Mouse (Mus musculus): ENCODE data around the gene Scd4. TPM values are rescaled to one million over a fixed set of nuclear protein-coding genes. Genes with fewer than 3 reads are reported as not detected.

Gene Scd4
- 0.06 and 0.16 TPM in 2 replicates for polyA plus RNA-seq (2014; fragmentation: Nextera tagmentation; extraction: Ambion mirVana)

DNA sequence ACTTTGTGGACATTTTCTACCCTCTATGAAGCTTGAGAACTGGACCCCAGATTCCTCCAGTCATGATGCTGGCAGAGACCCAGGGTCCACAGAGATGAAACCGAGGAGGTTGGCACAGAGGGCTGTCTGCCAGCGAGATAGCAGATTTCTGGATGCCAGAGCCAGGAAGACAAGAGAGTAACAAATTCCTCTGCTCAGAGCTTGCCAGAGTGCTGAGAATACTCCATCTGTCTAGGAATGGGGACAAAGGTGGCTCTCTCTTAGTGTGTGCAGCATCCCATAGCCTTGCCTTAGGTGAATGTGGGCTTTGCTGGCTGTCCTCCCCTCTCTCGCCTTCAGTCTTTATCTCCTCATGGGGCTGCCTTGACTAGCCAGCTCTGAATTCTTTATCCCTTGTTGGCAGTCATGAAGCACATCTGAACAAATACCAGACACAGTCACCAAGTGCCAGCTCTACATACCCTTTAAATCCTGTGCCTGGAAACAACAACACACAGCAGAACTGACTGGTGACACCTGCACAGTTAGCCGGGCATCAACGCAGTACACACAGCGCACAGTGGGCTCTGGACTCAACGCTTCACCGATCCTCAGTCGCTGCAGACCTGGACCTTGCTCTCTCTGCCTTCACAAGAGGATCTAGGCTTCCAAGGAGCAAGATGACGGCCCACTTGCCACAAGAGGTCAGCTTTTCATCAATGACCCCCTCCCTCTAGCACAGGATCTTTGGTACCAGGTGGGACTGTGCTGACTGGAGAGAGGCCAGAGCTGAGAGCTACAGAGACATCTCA, at the start of gene Scd4:
Scd4 (plus strand) TSS at position 260 of the 791 bp plus-strand sequence.
- H3K9ac ChIP-seq (ENCODE audit: low read depth, low read length): no peak within 1 kb of the TSS
- no peaks in the 10 kb centered on the region for H3K4me1 ChIP-seq (replicated peaks; ENCODE audit: control insufficient read depth, insufficient read depth, low read length)
- DNase-seq (ENCODE audit: low spot score): no peak
- no peak within 1 kb of the TSS for H3K27ac ChIP-seq (ENCODE audit: low read depth, low read length)
- no peak within 1 kb of the TSS for H3K4me2 ChIP-seq
- 0 out of 2 replicates have a peak, but pooled peaks cover 2% of the 10 kb centered on the region for H3K27me3 ChIP-seq (replicated peaks; ENCODE audit: control insufficient read depth, insufficient read depth, low read length)
- H3K4me3 ChIP-seq (ENCODE audit: low read depth, low read length): no peak within 1 kb of the TSS
- no peaks in the 10 kb centered on the region for H3K36me3 ChIP-seq (ENCODE audit: control insufficient read depth, insufficient read depth, low read length)
- H3K9me3 ChIP-seq (ENCODE audit: control insufficient read depth, low read length): no peaks in the 10 kb centered on the region
- 81% methylated on average over 10 of the region's 10 CpGs for WGBS
- ATAC-seq (replicated peaks; ENCODE audit: low FRiP score): no peak

DNA sequence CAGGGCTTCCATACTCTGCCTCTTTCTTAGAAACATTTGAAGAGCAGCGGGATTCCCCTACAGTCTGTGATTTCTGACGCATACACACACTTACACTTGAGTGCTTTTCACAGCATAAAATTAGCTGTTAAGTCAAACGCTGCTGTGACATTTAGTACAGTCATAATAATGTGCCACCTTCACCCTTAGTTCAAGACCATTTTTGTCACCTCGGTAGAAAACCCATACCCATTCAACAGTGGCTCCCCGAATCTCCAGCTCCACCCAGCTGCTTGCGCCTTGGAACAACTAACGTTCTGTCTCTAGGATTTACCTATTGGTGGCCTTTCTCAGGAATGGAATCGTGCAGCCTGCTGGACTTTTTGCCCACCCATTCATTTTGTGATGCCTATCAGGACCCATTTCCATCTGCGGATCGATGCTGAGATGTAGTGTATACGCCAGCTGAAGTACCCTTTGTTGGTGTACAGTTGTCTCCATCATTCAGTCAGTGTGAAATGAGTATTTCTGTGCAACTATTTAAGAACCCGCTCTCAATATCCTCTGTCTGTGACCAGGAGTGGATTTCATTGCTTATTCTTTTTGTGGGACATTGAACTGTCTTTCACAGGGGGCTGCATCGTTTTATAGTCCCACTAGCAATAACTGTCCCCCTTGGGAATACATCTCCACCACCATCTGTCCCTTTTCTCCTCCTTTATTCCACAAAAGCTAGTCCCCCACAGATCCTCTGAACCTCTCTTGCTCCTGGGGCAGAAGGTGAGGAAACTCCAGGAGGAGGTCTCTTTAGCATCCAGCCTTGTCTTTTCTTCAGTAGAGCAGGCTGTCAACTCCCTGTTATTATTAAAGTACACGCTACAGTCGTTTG, 49.5 kb upstream of the Scd4 start:
- Histone ChIP-seq H3K36me3 (ENCODE audit: control insufficient read depth, insufficient read depth, low read length) (no peaks in the 10 kb centered on the region), H3K27me3 (replicated peaks; ENCODE audit: control insufficient read depth, insufficient read depth, low read length) (no peaks in the 10 kb centered on the region), H3K27ac (ENCODE audit: low read depth, low read length) (peak overlapping the region; percentile 92), H3K4me2 (peak overlapping the region; percentile 99), H3K4me1 (replicated peaks; ENCODE audit: control insufficient read depth, insufficient read depth, low read length) (peaks cover 66% of the 10 kb centered on the region), H3K4me3 (ENCODE audit: low read depth, low read length) (peak overlapping the region; percentile 56), H3K9ac (ENCODE audit: low read depth, low read length) (peak overlapping the region; percentile 73), H3K9me3 (ENCODE audit: control insufficient read depth, low read length) (no peaks in the 10 kb centered on the region)
- WGBS: 36% methylated on average over 15 of the region's 15 CpGs
- DNase-seq (ENCODE audit: low spot score) (no peak), ATAC-seq (replicated peaks; ENCODE audit: low FRiP score) (no peak)

DNA sequence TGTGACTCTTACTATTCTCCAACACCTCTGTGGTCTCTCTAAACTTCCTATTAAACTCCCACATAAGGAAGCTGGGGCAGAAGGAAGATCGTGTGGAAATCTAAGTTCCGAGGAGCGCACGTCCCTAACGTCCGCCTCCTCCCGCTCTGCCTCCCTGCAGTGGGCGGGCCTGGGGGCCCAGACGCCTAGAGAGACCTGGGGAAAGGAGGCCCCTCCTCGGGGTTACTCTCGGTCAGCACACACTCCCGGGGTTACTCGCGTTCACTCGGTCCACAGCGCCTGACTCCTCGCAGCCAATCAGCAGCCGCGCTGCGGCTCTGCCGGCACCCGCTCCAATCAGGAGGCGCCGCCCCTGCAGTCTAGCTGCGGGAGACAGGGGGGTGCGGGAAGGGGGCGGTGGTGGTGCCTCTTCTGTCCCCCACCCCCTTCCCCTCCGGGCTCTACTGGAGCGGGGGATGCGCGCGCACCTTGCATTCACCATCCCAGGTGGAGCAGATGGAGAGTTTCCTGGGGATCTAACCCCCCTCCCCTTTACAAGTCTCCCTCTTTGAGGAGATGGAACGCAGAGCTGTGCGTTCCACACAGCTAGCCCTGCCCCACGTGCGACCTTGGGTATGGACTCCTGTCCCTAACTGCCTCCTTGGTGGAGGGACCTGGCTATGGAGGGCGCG, 48.7 kb upstream of the Scd4 start:
- H3K4me3 ChIP-seq (ENCODE audit: low read depth, low read length): peak overlapping the region; percentile 56
- H3K27ac ChIP-seq (ENCODE audit: low read depth, low read length): peak overlapping the region; percentile 93
- H3K4me1 ChIP-seq (replicated peaks; ENCODE audit: control insufficient read depth, insufficient read depth, low read length): peaks cover 66% of the 10 kb centered on the region
- no peaks in the 10 kb centered on the region for H3K36me3 ChIP-seq (ENCODE audit: control insufficient read depth, insufficient read depth, low read length)
- ATAC-seq (replicated peaks; ENCODE audit: low FRiP score) (peak; percentile 99), DNase-seq (ENCODE audit: low spot score) (peak; percentile 92)
- WGBS: under 1% methylated on average over 38 of the region's 38 CpGs
- no peaks in the 10 kb centered on the region for H3K27me3 ChIP-seq (replicated peaks; ENCODE audit: control insufficient read depth, insufficient read depth, low read length)
- H3K9ac ChIP-seq (ENCODE audit: low read depth, low read length): peak overlapping the region; percentile 80
- no peaks in the 10 kb centered on the region for H3K9me3 ChIP-seq (ENCODE audit: control insufficient read depth, low read length)
- H3K4me2 ChIP-seq: peak overlapping the region; percentile 99

GRCm38 (mm10) chr19:44284723-44285122, 48.2 kb upstream of the Scd4 start:
- peaks cover 66% of the 10 kb centered on the region for H3K4me1 ChIP-seq (replicated peaks; ENCODE audit: control insufficient read depth, insufficient read depth, low read length)
- H3K9me3 ChIP-seq (ENCODE audit: control insufficient read depth, low read length): no peaks in the 10 kb centered on the region
- ATAC-seq (replicated peaks; ENCODE audit: low FRiP score) (peak; percentile 46), DNase-seq (ENCODE audit: low spot score) (no peak)
- H3K27ac ChIP-seq (ENCODE audit: low read depth, low read length): peak overlapping the region; percentile 93
- 3% methylated on average over 11 of the region's 11 CpGs for WGBS
- no peaks in the 10 kb centered on the region for H3K36me3 ChIP-seq (ENCODE audit: control insufficient read depth, insufficient read depth, low read length)
- H3K4me2 ChIP-seq: peak overlapping the region; percentile 99
- no peaks in the 10 kb centered on the region for H3K27me3 ChIP-seq (replicated peaks; ENCODE audit: control insufficient read depth, insufficient read depth, low read length)
- peak overlapping the region; percentile 56 for H3K4me3 ChIP-seq (ENCODE audit: low read depth, low read length)
- peak overlapping the region; percentile 80 for H3K9ac ChIP-seq (ENCODE audit: low read depth, low read length)

DNA sequence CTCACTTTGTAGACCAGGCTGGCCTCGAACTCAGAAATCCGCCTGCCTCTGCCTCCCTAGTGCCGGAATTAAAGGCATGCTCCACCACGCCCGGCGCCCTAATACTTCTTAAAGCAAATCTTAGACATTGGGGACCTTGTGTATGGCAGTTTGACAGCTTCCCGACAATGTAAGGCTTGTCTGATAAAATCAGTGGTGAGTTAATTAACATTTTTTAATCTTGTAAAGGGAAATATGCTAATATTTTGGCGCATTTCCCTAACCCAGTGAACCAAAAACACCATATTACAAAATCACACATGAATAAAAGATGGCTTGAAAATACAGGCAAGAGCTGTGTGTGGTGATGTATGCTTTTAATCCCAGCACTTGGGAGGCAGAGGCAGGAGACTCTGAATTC, 47.3 kb upstream of the Scd4 start:
- Histone ChIP-seq H3K4me3 (ENCODE audit: low read depth, low read length) (no peak overlapping the region), H3K36me3 (ENCODE audit: control insufficient read depth, insufficient read depth, low read length) (no peaks in the 10 kb centered on the region), H3K4me2 (no peak overlapping the region), H3K9me3 (ENCODE audit: control insufficient read depth, low read length) (no peaks in the 10 kb centered on the region), H3K4me1 (replicated peaks; ENCODE audit: control insufficient read depth, insufficient read depth, low read length) (peaks cover 65% of the 10 kb centered on the region), H3K27ac (ENCODE audit: low read depth, low read length) (no peak overlapping the region; the same call in 1 of the 2 replicates), H3K27me3 (replicated peaks; ENCODE audit: control insufficient read depth, insufficient read depth, low read length) (no peaks in the 10 kb centered on the region), H3K9ac (ENCODE audit: low read depth, low read length) (no peak overlapping the region)
- DNase-seq (ENCODE audit: low spot score) (no peak), ATAC-seq (replicated peaks; ENCODE audit: low FRiP score) (no peak)
- 86% methylated on average over 8 of the region's 8 CpGs for WGBS

- H3K27ac ChIP-seq (ENCODE audit: low read depth, low read length): peak overlapping the region; percentile 13
- peaks cover 60% of the 10 kb centered on the region for H3K4me1 ChIP-seq (replicated peaks; ENCODE audit: control insufficient read depth, insufficient read depth, low read length)
- H3K9ac ChIP-seq (ENCODE audit: low read depth, low read length): no peak overlapping the region
- H3K36me3 ChIP-seq (ENCODE audit: control insufficient read depth, insufficient read depth, low read length): no peaks in the 10 kb centered on the region
- no peaks in the 10 kb centered on the region for H3K9me3 ChIP-seq (ENCODE audit: control insufficient read depth, low read length)
- H3K4me2 ChIP-seq: no peak overlapping the region
- no peaks in the 10 kb centered on the region for H3K27me3 ChIP-seq (replicated peaks; ENCODE audit: control insufficient read depth, insufficient read depth, low read length)
- no peak overlapping the region for H3K4me3 ChIP-seq (ENCODE audit: low read depth, low read length)
- no peak for DNase-seq (ENCODE audit: low spot score)
- no peak for ATAC-seq (replicated peaks; ENCODE audit: low FRiP score)
- 27% methylated on average over 2 of the region's 2 CpGs for WGBS
Measured at GRCm38 (mm10) chr19:44286109-44286508, 46.8 kb upstream of the Scd4 start.

DNA sequence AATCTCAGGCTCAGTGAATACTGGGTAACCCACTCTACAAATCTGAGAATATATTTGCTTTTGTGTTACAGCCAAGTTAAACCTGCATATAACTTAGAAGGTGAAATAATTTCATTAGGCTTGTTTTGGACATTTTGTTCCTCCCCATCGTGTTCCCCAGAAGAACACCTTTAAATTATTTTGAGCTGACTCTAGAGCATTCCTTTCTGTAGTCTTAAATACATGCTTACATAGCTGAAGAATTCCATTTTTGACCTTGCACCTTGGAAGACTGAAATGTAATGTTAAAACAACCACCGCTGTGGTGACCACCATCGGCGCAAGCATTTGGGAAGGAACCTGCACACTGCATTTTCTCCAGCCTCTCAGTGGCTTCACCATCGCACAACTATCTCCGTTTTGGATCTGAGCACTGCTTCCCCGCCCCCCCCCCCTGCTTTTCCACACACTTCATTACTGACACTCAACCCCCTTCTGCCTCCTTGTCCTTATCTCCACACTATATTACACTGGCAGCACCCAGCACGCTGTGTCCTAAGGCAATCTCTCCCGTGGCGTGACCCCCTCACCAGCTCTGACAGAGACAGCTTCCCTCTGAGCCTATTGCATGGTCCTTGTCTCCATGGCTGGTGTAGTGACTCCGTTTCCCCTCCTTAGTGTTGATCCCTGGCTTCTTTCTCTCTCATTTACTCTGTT, 45.3 kb upstream of the Scd4 start:
- Histone ChIP-seq H3K27me3 (replicated peaks; ENCODE audit: control insufficient read depth, insufficient read depth, low read length) (no peaks in the 10 kb centered on the region), H3K4me3 (ENCODE audit: low read depth, low read length) (no peak overlapping the region), H3K9ac (ENCODE audit: low read depth, low read length) (no peak overlapping the region), H3K9me3 (ENCODE audit: control insufficient read depth, low read length) (no peaks in the 10 kb centered on the region), H3K36me3 (ENCODE audit: control insufficient read depth, insufficient read depth, low read length) (no peaks in the 10 kb centered on the region), H3K4me2 (peak overlapping the region; percentile 7; the same call in 1 of the 2 replicates), H3K27ac (ENCODE audit: low read depth, low read length) (peak overlapping the region; percentile 49; the same call in 1 of the 2 replicates), H3K4me1 (replicated peaks; ENCODE audit: control insufficient read depth, insufficient read depth, low read length) (peaks cover 56% of the 10 kb centered on the region)
- no peak for DNase-seq (ENCODE audit: low spot score)
- ATAC-seq (replicated peaks; ENCODE audit: low FRiP score): no peak
- 45% methylated on average over 11 of the region's 11 CpGs for WGBS

GRCm38 (mm10) chr19:44292083-44292482, 40.8 kb upstream of the Scd4 start:
- Histone ChIP-seq H3K27me3 (replicated peaks; ENCODE audit: control insufficient read depth, insufficient read depth, low read length) (no peaks in the 10 kb centered on the region), H3K9ac (ENCODE audit: low read depth, low read length) (peak overlapping the region; percentile 76; the same call in 1 of the 2 replicates), H3K27ac (ENCODE audit: low read depth, low read length) (peak overlapping the region; percentile 97), H3K4me1 (replicated peaks; ENCODE audit: control insufficient read depth, insufficient read depth, low read length) (peaks cover 45% of the 10 kb centered on the region), H3K4me3 (ENCODE audit: low read depth, low read length) (no peak overlapping the region), H3K36me3 (ENCODE audit: control insufficient read depth, insufficient read depth, low read length) (peaks cover 19% of the 10 kb centered on the region), H3K4me2 (peak overlapping the region; percentile 97), H3K9me3 (ENCODE audit: control insufficient read depth, low read length) (no peaks in the 10 kb centered on the region)
- 76% methylated on average over 2 of the region's 2 CpGs for WGBS
- no peak for DNase-seq (ENCODE audit: low spot score)
- ATAC-seq (replicated peaks; ENCODE audit: low FRiP score): no peak

All from liver, embryonic 11.5 days (tissue).